Mouse (Mus musculus) cerebellum, postnatal 14 days (tissue): Measurements from ENCODE around the gene Ctnnd2.
A peak's percentile ranks its signal among the peaks of the same experiment; 100 is the strongest.

Experiments
- DNase-seq, 2 experiments: peaks; one replicate each; pipeline ENCODE4 v3.0.0; 2021; ENCODE audit warnings: mixed read lengths in 2 of 2

Gene Ctnnd2

DNA sequence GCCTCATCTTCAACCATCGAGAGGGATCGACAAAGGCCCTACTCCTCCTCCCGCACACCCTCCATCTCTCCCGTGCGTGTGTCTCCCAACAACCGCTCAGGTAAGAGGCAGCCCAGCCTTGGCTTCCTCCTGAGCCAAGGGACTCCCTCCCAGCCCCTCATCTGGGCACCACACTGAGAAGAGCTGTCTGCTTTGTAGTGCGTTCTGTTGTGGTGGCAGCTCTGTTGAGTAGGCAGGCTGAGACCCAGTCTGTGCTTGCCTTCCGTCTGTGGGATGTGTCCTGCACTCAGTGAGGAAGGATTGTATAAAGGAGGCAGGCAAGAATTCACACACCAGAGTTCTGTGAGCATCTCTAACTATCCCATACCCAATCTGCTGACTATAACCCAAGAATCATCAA lies 832.6 kb downstream of the Ctnnd2 start:
- no peak for DNase-seq

- DNase-seq, result peak in 1 of 2 experiments; percentile 15
Measured at GRCm38 (mm10) chr15:31006050-31006824, 833.8 kb downstream of the Ctnnd2 start.

GRCm38 (mm10) chr15:31006825-31007157 lies 834.4 kb downstream of the Ctnnd2 start:
- no peak for DNase-seq

DNA sequence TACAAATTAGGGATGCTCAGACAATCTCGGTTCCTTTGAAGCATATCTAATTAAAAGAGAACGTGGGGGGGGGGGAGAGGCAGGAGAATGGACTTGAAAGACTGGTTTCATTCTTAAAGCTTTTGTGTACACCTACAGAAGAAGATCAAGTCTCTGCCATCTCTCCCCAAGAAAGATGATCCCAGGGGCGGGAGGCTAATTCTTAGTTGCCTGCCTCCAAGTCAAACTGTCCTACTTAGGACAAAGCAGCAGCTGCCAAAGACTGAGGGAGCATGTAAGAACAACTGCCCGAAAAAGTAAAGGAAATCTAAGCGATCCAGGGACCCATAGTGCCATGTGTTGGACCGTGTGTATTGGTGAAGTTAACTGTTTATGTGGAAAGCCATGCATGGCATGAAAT lies 836.2 kb downstream of the Ctnnd2 start:
- DNase-seq, result no peak

- DNase-seq, result no peak
Measured at GRCm38 (mm10) chr15:31020769-31021168, 848.4 kb downstream of the Ctnnd2 start.

DNA sequence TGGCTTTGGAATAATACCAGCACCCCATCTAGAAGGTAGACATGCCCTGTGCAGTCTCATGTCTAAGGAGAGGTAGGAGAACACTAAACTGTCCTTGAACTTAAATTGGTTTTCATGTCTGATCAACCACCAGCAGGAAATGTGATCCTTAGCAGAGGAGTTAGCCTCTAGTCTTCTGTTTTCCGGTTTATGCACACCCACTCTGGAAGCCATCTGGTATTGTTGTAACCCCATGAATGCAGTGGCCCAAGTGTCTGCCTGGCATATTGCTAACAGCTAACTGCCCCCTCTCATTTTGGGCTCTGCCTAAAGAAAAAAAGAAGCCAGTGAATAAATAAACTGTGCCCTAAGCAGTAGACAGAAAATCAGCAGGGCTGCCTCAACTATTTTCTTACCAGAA lies 849.6 kb downstream of the Ctnnd2 start:
- DNase-seq, result no peak

DNA sequence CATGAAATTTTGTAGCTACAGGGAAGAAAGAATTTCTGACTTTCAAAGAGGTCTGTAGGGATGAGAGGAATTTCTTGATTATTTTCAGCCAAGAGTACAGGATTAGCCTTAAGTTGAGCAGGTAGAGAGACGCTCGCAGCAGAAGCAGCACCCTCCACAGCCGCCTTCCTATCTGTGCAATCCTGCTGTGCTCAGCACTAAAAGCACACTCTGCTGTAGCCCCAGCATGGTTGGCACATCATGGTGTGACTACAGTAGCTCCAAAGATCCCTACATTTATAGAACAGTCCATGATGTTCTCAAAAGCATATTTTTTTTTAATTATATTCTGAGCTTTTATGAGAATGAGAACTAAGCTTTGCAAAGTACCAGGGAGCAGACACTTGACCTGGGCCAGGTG lies 850.1 kb downstream of the Ctnnd2 start:
- DNase-seq, result no peak

DNA sequence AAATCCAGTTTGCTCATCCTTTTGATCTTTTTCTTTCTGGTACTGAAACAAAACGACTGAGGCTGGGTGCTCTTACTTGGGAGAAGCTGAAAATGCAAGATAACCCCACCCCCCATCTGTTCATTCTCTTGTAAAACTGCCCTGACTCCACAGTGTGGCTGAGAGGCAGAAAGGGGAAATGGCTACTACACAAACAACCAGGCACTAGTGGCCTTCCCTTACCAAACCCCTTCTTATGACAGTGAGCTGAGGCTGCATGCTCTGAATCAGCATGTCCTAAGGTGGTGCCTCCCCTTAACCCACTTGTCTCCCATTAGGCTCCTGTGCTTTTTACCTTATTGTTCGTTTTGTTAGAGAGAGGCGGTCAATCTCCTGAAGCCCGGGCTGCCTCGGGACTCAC lies 851.4 kb downstream of the Ctnnd2 start:
- DNase-seq, result no peak

- no peak for DNase-seq
Measured at GRCm38 (mm10) chr15:31027448-31028230, 855.2 kb downstream of the Ctnnd2 start.

- no peak for DNase-seq
Measured at GRCm38 (mm10) chr15:31044983-31045382, 872.6 kb downstream of the Ctnnd2 start.

GRCm38 (mm10) chr15:31051496-31051895 lies 879.1 kb downstream of the Ctnnd2 start:
- no peak for DNase-seq

GRCm38 (mm10) chr15:31056145-31056544 lies 883.8 kb downstream of the Ctnnd2 start:
- no peak for DNase-seq

GRCm38 (mm10) chr15:31058315-31058714 lies 885.9 kb downstream of the Ctnnd2 start:
- peak; percentile 25 to 51 for DNase-seq

DNA sequence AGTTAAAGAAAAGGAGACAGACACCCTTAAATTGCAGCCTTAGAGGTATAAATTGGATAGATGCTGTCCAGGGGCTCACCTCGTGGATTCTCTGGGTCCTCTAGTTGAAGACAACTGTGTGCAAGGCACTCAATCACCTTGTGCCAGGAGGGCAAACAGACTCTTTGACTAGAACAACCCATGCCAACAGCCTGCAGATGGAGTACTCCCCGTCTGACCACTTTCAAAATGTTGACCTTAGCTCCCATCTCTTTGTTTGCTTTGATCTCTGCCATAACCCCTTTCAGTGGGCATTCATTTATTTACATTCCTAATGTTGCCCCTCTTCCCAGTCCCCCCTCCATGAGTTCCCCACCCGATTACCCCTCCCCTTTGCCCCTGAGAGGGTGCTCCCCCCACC lies 891.3 kb downstream of the Ctnnd2 start:
- DNase-seq, result no peak

GRCm38 (mm10) chr15:31068127-31068526 lies 895.7 kb downstream of the Ctnnd2 start:
- peak in 1 of 2 experiments; percentile 32 for DNase-seq

DNA sequence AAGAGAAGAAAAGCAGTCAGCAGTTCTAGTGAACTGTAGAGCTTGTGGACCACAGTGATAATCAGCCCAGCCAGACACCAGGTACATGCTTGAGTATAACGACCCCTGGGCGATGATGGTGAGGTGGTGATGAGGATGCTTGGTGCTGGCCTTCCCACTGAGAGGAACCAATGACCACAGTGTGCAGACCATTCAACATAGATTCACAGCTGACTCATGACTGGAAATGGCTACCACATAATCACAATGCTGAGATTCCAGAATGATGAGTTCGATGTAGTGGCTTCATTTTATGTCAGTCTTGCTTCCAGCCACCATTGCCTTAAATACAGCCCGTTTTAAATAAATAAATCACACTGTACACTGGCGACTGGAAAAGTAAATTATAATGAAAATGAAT lies 897.9 kb downstream of the Ctnnd2 start:
- DNase-seq, result no peak
